Mouse (Mus musculus): ENCODE results near the gene Ano10. TPM values are rescaled to one million over a fixed set of nuclear protein-coding genes. Genes with fewer than 3 reads are reported as not detected.

Ano10 gene
- polyA plus RNA-seq, 1 experiment, result 0.69 TPM

GRCm38 (mm10) chr9:122143219-122143618 is 151.0 kb downstream of the Ano10 start:
- TF ChIP-seq GATA1 (IDR thresholded peaks at IDR 0.05; ENCODE audit: low read length), result no peak

DNA sequence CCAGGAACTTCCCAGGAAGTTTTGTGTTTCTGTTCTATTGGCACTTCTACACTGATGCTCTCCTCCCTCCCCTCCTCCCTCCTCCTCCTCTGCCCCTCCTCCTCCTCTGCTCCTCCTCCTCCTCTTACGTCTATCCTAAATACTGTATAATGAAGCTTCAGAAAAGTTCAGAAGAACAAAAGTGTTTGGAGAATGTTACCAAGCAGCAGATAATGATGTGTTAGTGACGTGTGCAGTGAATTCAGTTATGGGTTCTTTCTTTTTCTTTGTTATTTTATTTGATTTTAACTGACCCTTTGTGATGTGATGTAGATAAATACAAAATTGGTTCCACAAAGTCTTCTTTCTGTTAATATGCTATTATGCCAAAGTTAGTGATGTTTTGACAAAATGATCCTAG is 155.0 kb downstream of the Ano10 start:
- no peak for TF ChIP-seq GATA1 (IDR thresholded peaks at IDR 0.05; ENCODE audit: low read length)

GRCm38 (mm10) chr9:122138371-122139029 is 155.7 kb downstream of the Ano10 start:
- TF ChIP-seq GATA1 (IDR thresholded peaks at IDR 0.05; ENCODE audit: low read length), result no peak

GRCm38 (mm10) chr9:122137960-122138359 is 156.3 kb downstream of the Ano10 start:
- no peak for TF ChIP-seq GATA1 (IDR thresholded peaks at IDR 0.05; ENCODE audit: low read length)

GRCm38 (mm10) chr9:122135885-122136170 is 158.4 kb downstream of the Ano10 start:
- no peak for TF ChIP-seq GATA1 (IDR thresholded peaks at IDR 0.05; ENCODE audit: low read length)

DNA sequence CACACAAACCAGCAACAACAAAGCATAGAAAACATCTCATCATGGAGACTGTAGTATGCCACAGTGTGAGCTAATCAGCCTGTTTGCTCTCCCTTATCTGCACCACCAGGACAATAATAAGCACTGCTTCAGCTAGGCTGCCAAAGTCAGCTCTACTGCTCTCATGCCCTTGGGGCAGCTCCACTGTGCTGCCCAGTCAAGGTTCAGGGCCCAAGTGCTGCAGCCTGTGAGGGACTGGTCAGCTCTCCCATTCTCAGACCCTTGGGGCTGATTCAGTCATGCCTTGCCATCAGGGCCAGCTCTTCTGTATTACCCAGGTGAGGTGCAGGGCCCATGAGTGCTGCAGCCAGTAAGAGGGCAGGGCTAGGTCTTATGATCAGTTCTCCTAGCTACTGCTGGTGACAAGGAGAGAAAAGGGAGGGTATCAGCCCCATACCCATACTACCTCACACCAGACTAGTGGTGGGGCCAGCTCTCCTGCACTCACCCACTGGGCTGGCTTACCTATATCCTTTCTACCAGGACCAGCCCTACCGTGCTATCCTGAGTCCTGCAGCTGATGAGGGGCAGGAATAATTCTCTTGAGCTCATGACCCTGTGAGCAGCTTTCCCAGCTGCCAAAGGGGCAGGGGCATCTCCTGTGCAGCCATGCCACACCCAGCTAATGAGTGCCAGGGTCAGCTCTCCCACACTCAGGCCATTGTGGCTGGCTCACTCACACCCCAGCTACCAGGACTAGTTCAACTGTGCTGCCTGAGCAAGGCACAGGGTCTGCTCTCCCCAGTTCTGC is 158.9 kb downstream of the Ano10 start:
- TF ChIP-seq GATA1 (IDR thresholded peaks at IDR 0.05; ENCODE audit: low read length), result no peak

- TF ChIP-seq GATA1 (IDR thresholded peaks at IDR 0.05; ENCODE audit: low read length), result no peak
Measured at GRCm38 (mm10) chr9:122132145-122132544, 162.1 kb downstream of the Ano10 start.

- TF ChIP-seq GATA1 (IDR thresholded peaks at IDR 0.05; ENCODE audit: low read length), result no peak
Measured at GRCm38 (mm10) chr9:122130666-122131065, 163.6 kb downstream of the Ano10 start.

DNA sequence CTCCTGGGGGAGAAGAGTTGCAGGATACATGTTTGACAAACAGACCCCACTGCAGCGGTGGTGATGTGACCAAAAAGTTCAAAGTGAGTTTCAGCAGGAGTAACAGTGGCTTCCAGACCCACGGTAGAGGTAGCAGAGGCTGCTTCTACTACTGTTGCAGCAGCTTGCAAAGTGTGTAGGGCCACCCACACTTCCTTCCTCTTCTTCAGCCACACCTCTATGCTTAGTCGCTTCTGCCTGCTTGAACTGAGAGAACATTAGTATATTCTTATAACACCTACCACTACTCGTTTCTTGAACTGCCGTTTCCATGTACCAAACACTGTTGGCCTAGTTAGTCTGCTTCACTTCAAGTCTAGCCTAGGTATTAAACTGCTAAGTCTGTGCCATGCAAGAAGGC is 165.5 kb downstream of the Ano10 start:
- no peak for TF ChIP-seq GATA1 (IDR thresholded peaks at IDR 0.05; ENCODE audit: low read length)

DNA sequence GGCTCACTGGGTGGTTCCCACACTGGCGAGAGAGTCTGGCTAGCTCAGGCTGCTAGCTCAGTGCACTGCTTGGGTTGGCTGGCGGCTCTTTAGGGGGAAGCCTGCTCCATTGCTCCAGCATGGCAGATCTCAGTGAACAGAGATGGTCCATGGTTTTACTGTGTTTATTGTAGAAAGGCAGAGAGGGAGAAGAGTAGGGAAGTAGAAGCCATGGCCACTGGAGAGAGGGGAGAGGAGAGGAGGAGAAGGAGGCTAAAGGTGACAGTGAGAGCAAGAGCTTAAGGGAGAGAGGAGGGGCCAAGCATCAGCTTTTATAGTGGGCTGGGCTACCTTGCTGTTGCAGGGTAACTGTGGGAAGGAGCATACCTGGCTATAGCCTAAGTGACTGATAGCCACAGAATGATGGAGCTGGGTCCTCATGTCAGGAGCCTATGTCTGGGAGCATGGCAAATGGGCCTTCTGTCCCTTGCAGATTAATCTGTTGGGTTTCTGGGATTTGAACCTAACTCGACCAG is 166.9 kb downstream of the Ano10 start:
- no peak for TF ChIP-seq GATA1 (IDR thresholded peaks at IDR 0.05; ENCODE audit: low read length)

- no peak for TF ChIP-seq GATA1 (IDR thresholded peaks at IDR 0.05; ENCODE audit: low read length)
Measured at GRCm38 (mm10) chr9:122126790-122127189, 167.4 kb downstream of the Ano10 start.

Other genes starting within 250 kb of the Ano10 start
- gene Snrk, start 177.2 kb downstream of the Ano10 start, polyA plus RNA-seq (2012), result 31.2 and 33.7 TPM in 2 replicates
- 26.3 and 34.1 TPM in 2 replicates for gene Abhd5, start 57.2 kb upstream of the Ano10 start, polyA plus RNA-seq (2012)

Data from G1E-ER4 (cell line).